Mouse (Mus musculus) right cerebral cortex, postnatal 4 days (tissue): Measurements from ENCODE around the gene Hoxc9.
A peak's percentile ranks its signal among the peaks of the same experiment; 100 is the strongest.

Experiments used
- DNase-seq: peaks from one replicate; pipeline ENCODE4 v3.0.0-alpha.2; 2022

Gene Hoxc9

GRCm38 (mm10) chr15:103001370-103001769 is 25.1 kb downstream of the Hoxc9 start:
- no peak for DNase-seq

GRCm38 (mm10) chr15:103002156-103002555 is 25.9 kb downstream of the Hoxc9 start:
- no peak for DNase-seq

DNA sequence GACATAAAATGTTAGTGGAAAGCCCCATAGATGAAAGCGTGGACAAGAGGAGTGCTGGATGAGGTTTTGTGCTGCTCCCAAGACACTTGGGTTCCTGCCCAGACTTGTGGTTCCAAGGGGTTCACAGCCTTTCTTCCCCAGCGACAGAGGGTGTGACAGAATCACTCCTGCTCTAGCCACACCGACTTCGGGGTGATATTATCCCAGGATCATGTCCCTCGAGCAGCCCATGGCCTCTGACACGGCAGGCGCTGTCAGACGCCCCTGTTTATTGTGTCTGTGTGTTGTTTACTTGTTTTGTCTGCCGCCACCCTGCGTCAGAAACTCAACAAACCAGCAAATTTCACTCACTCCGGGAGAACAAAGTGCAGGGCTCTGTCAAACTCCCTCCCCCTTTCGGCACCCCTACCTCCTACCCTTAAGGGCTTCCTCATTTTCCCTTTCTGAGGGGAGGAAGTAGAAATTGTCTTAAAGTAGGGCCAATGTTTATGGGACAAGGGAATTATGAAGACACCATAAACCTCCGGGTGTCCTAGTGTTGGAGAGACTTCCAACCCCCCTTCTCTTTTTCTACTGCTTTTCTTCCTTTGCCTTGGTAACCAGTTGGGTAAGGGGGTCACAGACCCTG is 26.7 kb downstream of the Hoxc9 start:
- DNase-seq = no peak

GRCm38 (mm10) chr15:103005308-103005707 is 29.1 kb downstream of the Hoxc9 start:
- DNase-seq = no peak

GRCm38 (mm10) chr15:103005797-103006196 is 29.6 kb downstream of the Hoxc9 start:
- no peak for DNase-seq

GRCm38 (mm10) chr15:103006326-103006725 is 30.1 kb downstream of the Hoxc9 start:
- no peak for DNase-seq

DNA sequence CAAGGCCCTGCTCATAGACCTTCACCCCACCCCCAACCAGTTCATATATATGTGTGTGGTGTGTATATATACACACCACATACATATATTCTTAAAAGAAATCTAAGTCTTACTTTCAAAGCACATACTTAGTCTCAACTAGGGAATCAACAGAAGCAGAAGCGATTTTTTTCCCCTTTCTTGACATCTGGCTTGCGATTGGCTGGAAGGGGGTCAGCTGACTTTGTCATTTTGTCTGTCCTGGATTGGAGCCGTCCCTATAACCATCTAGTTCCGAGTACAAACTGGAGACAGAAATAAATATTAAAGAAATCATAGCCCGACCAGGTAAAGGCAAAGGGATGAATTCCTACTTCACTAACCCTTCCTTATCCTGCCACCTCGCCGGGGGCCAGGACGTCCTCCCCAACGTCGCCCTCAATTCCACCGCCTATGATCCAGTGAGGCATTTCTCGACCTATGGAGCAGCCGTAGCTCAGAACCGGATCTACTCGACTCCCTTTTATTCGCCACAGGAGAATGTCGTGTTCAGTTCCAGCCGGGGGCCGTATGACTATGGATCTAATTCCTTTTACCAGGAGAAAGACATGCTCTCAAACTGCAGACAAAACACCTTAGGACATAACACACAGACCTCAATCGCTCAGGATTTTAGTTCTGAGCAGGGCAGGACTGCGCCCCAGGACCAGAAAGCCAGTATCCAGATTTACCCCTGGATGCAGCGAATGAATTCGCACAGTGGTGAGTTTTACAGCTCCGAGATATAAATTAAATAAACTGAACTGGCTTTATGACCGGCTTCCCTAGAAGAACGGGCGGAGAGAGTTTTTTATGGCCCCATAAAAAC is 33.2 kb downstream of the Hoxc9 start:
- no peak for DNase-seq

DNA sequence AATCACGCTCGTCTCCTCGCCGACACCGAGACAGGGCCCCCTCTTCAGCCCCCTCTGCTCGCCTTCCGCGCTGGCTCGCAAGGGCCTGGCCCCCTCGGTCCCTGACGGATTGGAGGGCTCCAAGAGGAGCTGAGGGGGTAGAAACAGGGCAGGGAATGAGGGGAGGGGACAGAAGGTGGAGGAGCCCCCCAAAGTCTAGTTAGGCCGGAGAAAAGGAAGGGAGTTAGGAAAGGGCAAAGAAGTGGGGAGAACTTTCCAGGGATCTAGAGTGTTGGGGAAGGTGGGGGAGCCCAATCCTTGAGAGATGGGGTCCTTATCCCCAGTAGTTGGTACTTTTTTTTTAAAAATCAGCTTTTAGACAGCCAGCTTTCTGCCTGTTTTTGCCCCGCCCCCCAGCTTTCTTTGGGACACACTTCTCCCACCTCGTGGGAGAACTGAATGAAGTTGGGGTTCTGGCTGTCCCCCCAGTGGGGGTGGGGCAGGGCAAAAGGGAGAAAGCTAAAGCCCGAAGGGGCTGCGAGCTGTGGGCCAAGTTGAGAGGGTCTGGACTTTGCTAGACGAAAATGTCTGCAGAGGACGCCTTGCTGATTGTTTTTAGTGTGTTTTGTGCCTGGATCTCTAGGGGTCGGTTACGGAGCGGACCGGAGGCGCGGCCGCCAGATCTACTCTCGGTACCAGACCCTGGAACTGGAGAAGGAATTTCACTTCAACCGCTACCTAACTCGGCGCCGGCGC is 34.0 kb downstream of the Hoxc9 start:
- no peak for DNase-seq

DNA sequence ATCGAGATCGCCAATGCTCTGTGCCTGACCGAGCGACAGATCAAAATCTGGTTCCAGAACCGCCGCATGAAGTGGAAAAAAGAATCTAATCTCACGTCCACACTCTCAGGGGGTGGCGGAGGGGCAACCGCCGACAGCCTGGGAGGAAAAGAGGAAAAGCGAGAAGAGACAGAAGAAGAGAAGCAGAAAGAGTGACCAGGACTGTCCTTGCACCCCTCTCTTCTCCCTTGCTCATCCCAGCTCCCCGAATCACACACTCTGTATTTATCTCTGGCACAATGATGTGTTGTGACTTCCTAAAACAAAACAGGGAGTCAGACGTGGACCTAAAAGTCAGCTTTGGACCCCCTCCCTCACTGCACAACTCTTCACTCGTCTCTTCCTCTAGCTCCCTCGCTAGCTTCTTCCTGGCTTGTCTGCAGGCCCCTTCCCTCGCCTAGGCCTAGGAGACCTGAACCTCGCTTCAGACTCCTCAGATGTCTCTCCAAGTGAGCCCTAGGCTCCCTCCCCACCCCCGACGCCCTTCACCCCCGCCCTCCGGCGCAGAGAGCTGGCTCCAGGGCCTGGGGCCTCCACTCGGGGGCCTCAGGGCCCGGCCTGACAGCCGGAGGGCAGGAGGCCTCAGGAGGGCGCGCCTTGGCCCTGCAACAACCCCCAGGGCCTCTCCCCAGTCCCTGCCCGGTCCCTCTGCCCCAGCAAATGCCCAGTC is 34.8 kb downstream of the Hoxc9 start:
- no peak for DNase-seq

GRCm38 (mm10) chr15:103011928-103012486 is 35.8 kb downstream of the Hoxc9 start:
- DNase-seq = no peak

DNA sequence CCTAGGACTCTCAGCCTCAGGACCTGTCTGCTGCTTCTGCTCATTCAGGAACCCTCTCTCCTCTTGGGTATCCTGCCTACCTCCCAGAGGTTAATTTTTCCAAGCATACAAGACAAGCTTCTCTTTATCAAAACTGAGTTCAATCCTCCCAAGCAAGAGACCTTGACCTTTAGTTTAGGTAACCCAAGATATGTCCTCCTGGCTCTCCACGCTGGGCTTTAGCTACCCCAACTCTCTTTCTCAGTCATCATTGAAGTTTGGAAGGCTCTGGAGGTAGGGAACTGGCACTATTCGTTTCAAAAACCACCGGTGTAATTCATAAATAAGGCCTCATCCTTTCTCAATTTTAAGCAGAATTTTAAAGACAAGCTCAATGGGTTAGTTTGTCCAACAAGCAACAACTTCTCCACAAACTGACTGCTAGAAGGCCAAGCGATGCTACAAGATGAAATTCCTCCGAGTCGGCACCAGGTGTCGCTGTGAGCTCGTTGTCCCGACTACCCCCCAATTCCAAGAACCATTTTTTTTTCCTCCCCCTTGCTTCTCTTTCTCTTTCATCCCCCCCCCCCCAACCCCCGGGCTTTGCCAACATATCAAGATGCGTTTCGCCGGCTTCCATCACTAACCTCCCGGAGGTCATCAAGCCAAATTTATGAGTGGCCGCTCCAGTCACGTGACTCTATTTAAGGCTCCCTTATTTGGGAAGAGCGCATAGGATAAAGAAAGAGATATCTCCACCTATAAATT is 37.2 kb downstream of the Hoxc9 start:
- peak; percentile 70 for DNase-seq

- no peak for DNase-seq
Observed at GRCm38 (mm10) chr15:103014166-103015008, 38.1 kb downstream of the Hoxc9 start.

- DNase-seq = no peak
Observed at GRCm38 (mm10) chr15:103015009-103015399, 38.8 kb downstream of the Hoxc9 start.

- DNase-seq = no peak
Observed at GRCm38 (mm10) chr15:103015406-103016166, 39.3 kb downstream of the Hoxc9 start.

GRCm38 (mm10) chr15:103018636-103019035 is 42.4 kb downstream of the Hoxc9 start, which contains the start of gene Hoxc4:
Gene Hoxc4 (plus strand): TSS chr15:103018934.
- no peak for DNase-seq

- no peak for DNase-seq
Observed at GRCm38 (mm10) chr15:103020899-103021418, 44.7 kb downstream of the Hoxc9 start.

GRCm38 (mm10) chr15:103021544-103021943 is 45.3 kb downstream of the Hoxc9 start:
- DNase-seq = no peak

DNA sequence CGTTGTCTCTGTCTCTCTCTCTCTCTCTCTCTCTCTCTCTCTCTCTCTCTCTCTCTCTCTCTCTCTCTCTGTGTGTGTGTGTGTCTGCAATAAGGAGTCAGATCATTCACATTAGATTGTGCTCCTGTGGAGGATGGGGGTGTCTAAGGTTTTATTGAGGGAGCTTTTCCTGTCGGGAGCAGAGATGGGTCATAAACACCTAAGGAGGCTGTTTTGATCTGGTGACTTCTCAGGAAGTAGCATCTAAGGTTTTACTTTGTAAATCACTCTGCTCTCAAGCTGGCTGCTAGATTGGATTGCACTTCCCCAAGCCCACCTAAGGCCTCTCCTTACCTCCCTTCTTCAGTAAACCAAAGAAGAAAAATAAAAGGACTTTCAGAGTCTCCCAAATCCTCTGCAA is 47.9 kb downstream of the Hoxc9 start:
- no peak for DNase-seq

GRCm38 (mm10) chr15:103027266-103028235 is 51.3 kb downstream of the Hoxc9 start:
- no peak for DNase-seq
